Mouse (Mus musculus) liver, embryonic 14.5 days (tissue): ENCODE data around the gene Kif1a. TPM values are rescaled to one million over a fixed set of nuclear protein-coding genes. Genes with fewer than 3 reads are reported as not detected.

ENCODE experiments used
- ATAC-seq: fragments of 200-750 bp; cut with Nextera tagmentation; 2 replicates; pipeline ENCODE4 v1.8.0; 2017; ENCODE audit warnings: moderate number of reproducible peaks, mild to moderate bottlenecking, moderate library complexity; ENCODE audit not compliant: insufficient read depth
- DNase-seq, 3 experiments: peaks; one replicate each; pipeline ENCODE4 v3.0.0-alpha.2; 2012 to 2013; ENCODE audit warnings: low read depth in 3 of 3, low spot score in 3 of 3
- H3K27ac ChIP-seq: fragments of 300-500 bp; sonication (generic); 2 replicates; pipeline ENCODE4 v1.5.1; 2014; ENCODE audit warnings: moderate library complexity, mild to moderate bottlenecking, control low read depth, inconsistent platforms
- H3K27me3 ChIP-seq: fragments of 300-500 bp; sonication (generic); 2 replicates; pipeline ENCODE4 v1.6.1; 2014; ENCODE audit warnings: mild to moderate bottlenecking, low read length, moderate library complexity; ENCODE audit not compliant: control insufficient read depth, insufficient read depth
- H3K36me3 ChIP-seq: fragments of 300-500 bp; sonication (generic); replicated peaks from 2 replicates; pipeline ENCODE4 v1.6.1; 2014; ENCODE audit warnings: low read depth; ENCODE audit not compliant: control insufficient read depth, insufficient read depth
- H3K4me1 ChIP-seq, 2 experiments: fragments of 200-500 bp in 1 of 2; fragments of 300-500 bp in 1 of 2; sonication (generic) in 1 of 2; replicated peaks; 2 replicates each; pipeline ENCODE4 v1.6.1; 2012 to 2014; ENCODE audit warnings: antibody characterized with exemption in 1 of 2, inconsistent platforms in 1 of 2, low read length in 1 of 2; ENCODE audit not compliant: control insufficient read depth in 2 of 2, insufficient read depth in 2 of 2
- H3K4me2 ChIP-seq: fragments of 300-500 bp; sonication (generic); 2 replicates; pipeline ENCODE4 v1.6.1; 2014; ENCODE audit warnings: low read depth, mild to moderate bottlenecking, control low read depth, moderate library complexity
- H3K4me3 ChIP-seq, 2 experiments: fragments of 200-500 bp in 1 of 2; fragments of 300-500 bp in 1 of 2; sonication (generic) in 1 of 2; 2 replicates each; pipeline ENCODE4 v1.5.1; 2012 to 2014; ENCODE audit warnings: low read depth in 2 of 2, low read length in 2 of 2, mild to moderate bottlenecking in 2 of 2, control low read depth in 1 of 2, inconsistent platforms in 1 of 2, moderate library complexity in 1 of 2; ENCODE audit not compliant: insufficient read depth in 1 of 2
- H3K9ac ChIP-seq: fragments of 300-500 bp; sonication (generic); replicated peaks from 2 replicates; pipeline ENCODE4 v1.6.1; 2014; ENCODE audit warnings: mild to moderate bottlenecking, control low read depth, moderate library complexity
- H3K9me3 ChIP-seq: fragments of 300-500 bp; sonication (generic); 2 replicates; pipeline ENCODE4 v1.6.1; 2016; ENCODE audit warnings: low read length, mixed read lengths; ENCODE audit not compliant: control insufficient read depth
- CTCF ChIP-seq: IDR thresholded peaks from 2 replicates; pipeline ENCODE4 v1.5.1; 2016; ENCODE audit warnings: antibody characterized with exemption, low read depth, control low read depth
- EP300 ChIP-seq: IDR thresholded peaks from 2 replicates; pipeline ENCODE4 v1.6.1; 2016; ENCODE audit warnings: antibody characterized with exemption, low read depth
- WGBS: fragments of 180-500 bp; shearing (Covaris S2); extraction: QIAGEN DNeasy Blood & Tissue Kit; methylation state at CpG from one replicate; pipeline ENCODE4 v1.1.7; 2014; ENCODE audit not compliant: insufficient replicate concordance; 5-methylcytosine and 5-hydroxymethylcytosine counted together
- polyA plus RNA-seq, 2 experiments: library from polyadenylated mRNA; depleted of rRNA in 1 of 2; stranded (reverse) in 1 of 2; unstranded in 1 of 2; fragments of >200 nt; fragmentation: Nextera tagmentation in 1 of 2; extraction: Ambion mirVana in 1 of 2; gene quantifications; 2 replicates each; pipeline versions ENCODE4 v1.2.1 to v1.2.3; 2012 to 2014

Kif1a gene
- polyA plus RNA-seq, 2 experiments: 0.07 to 0.27 TPM

- Histone ChIP-seq H3K4me2 (no peak overlapping the region), H3K4me3 (no peak overlapping the region), H3K9me3 (no peaks in the 10 kb centered on the region), H3K9ac (no peak overlapping the region), H3K27me3 (no peaks in the 10 kb centered on the region), H3K4me1 (peaks cover 0 to 5% of the 10 kb centered on the region in 2 experiments; a peak in 1 of 4 replicates), H3K36me3 (no peaks in the 10 kb centered on the region), H3K27ac (no peak overlapping the region)
- ATAC-seq (no peak), DNase-seq (no peak)
- WGBS: 55% methylated on average over 8 of the region's 8 CpGs
- TF ChIP-seq EP300: no peak
- TF ChIP-seq CTCF: no peak
Measured at GRCm38 (mm10) chr1:93128209-93128608, 26.5 kb upstream of the Kif1a start.

GRCm38 (mm10) chr1:93125256-93125655, 23.5 kb upstream of the Kif1a start:
- DNase-seq (no peak), ATAC-seq (no peak)
- Histone ChIP-seq H3K27me3 (no peaks in the 10 kb centered on the region), H3K9ac (no peak overlapping the region), H3K36me3 (no peaks in the 10 kb centered on the region), H3K4me3 (no peak overlapping the region), H3K27ac (no peak overlapping the region), H3K9me3 (no peaks in the 10 kb centered on the region), H3K4me1 (peaks cover 0 to 7% of the 10 kb centered on the region in 2 experiments; a peak in 1 of 4 replicates), H3K4me2 (no peak overlapping the region)
- WGBS: 23% methylated on average over 5 of the region's 5 CpGs
- no peak for TF ChIP-seq EP300
- no peak for TF ChIP-seq CTCF

- H3K4me3 ChIP-seq: no peak overlapping the region
- no peak overlapping the region for H3K4me2 ChIP-seq
- H3K27me3 ChIP-seq: no peaks in the 10 kb centered on the region
- H3K36me3 ChIP-seq: no peaks in the 10 kb centered on the region
- no peak for DNase-seq
- TF ChIP-seq CTCF (no peak), EP300 (no peak)
- WGBS: 53% methylated on average over 8 of the region's 8 CpGs
- no peak overlapping the region for H3K9ac ChIP-seq
- H3K4me1 ChIP-seq: peaks cover 0 to 7% of the 10 kb centered on the region in 2 experiments; a peak in 1 of 4 replicates
- H3K27ac ChIP-seq: no peak overlapping the region
- ATAC-seq: no peak
- H3K9me3 ChIP-seq: no peaks in the 10 kb centered on the region
Measured at GRCm38 (mm10) chr1:93124066-93124465, 22.3 kb upstream of the Kif1a start.

GRCm38 (mm10) chr1:93123179-93123854, 21.6 kb upstream of the Kif1a start:
- no peak overlapping the region for H3K9ac ChIP-seq
- H3K27ac ChIP-seq: no peak overlapping the region
- no peaks in the 10 kb centered on the region for H3K9me3 ChIP-seq
- H3K4me3 ChIP-seq: no peak overlapping the region
- ATAC-seq (no peak), DNase-seq (no peak)
- H3K4me1 ChIP-seq: peaks cover 0 to 7% of the 10 kb centered on the region in 2 experiments; a peak in 1 of 4 replicates
- WGBS: 64% methylated on average over 11 of the region's 11 CpGs
- H3K4me2 ChIP-seq: no peak overlapping the region
- no peaks in the 10 kb centered on the region for H3K27me3 ChIP-seq
- H3K36me3 ChIP-seq: no peaks in the 10 kb centered on the region
- TF ChIP-seq CTCF (no peak), EP300 (no peak)

GRCm38 (mm10) chr1:93118816-93119215, 17.1 kb upstream of the Kif1a start:
- ATAC-seq (no peak), DNase-seq (no peak)
- Histone ChIP-seq H3K4me2 (no peak overlapping the region), H3K4me1 (peaks cover 0 to 3% of the 10 kb centered on the region in 2 experiments; a peak in 1 of 4 replicates), H3K36me3 (no peaks in the 10 kb centered on the region), H3K4me3 (no peak overlapping the region), H3K9ac (no peak overlapping the region), H3K27ac (no peak overlapping the region), H3K9me3 (no peaks in the 10 kb centered on the region), H3K27me3 (no peaks in the 10 kb centered on the region)
- 29% methylated on average over 4 of the region's 4 CpGs for WGBS
- no peak for TF ChIP-seq EP300
- no peak for TF ChIP-seq CTCF
